Mouse (Mus musculus) neural tube, embryonic 11.5 days (tissue): Measurements from ENCODE around the gene Evi5l. TPM values are rescaled to one million over a fixed set of nuclear protein-coding genes. Genes with fewer than 3 reads are reported as not detected.

Experiments
- ATAC-seq: fragments of 200-750 bp; cut with Nextera tagmentation; 2 replicates; pipeline ENCODE4 v1.8.0; 2017; ENCODE audit warnings: moderate number of reproducible peaks, mild to moderate bottlenecking, moderate TSS enrichment, moderate library complexity; ENCODE audit not compliant: insufficient read depth, low FRiP score, low TSS enrichment
- DNase-seq: peaks from one replicate; pipeline ENCODE4 v3.0.0-alpha.2; 2015; ENCODE audit warnings: low spot score
- H3K27ac ChIP-seq: fragments of 300-500 bp; sonication (generic); 2 replicates; pipeline ENCODE4 v1.5.1; 2014; ENCODE audit warnings: low read depth, mild to moderate bottlenecking, low read length
- H3K27me3 ChIP-seq: fragments of 300-500 bp; sonication (generic); 2 replicates; pipeline ENCODE4 v1.6.1; 2014; ENCODE audit warnings: mild to moderate bottlenecking, low read length, mixed read lengths; ENCODE audit not compliant: control insufficient read depth, insufficient read depth
- H3K36me3 ChIP-seq: fragments of 300-500 bp; sonication (generic); 2 replicates; pipeline ENCODE4 v1.6.1; 2014; ENCODE audit warnings: mild to moderate bottlenecking, low read length, moderate library complexity, mixed read lengths; ENCODE audit not compliant: control insufficient read depth, insufficient read depth
- H3K4me1 ChIP-seq: fragments of 300-500 bp; sonication (generic); 2 replicates; pipeline ENCODE4 v1.6.1; 2014; ENCODE audit warnings: low read length, mixed read lengths; ENCODE audit not compliant: control insufficient read depth, insufficient read depth
- H3K4me2 ChIP-seq: fragments of 300-500 bp; sonication (generic); 2 replicates; pipeline ENCODE4 v1.6.1; 2014; ENCODE audit warnings: low read depth, mild to moderate bottlenecking, moderate library complexity
- H3K4me3 ChIP-seq: fragments of 300-500 bp; sonication (generic); 2 replicates; pipeline ENCODE4 v1.5.1; 2014; ENCODE audit warnings: low read depth, low read length
- H3K9ac ChIP-seq: fragments of 300-500 bp; sonication (generic); 2 replicates; pipeline ENCODE4 v1.6.1; 2014; ENCODE audit warnings: mild to moderate bottlenecking, low read length
- H3K9me3 ChIP-seq: fragments of 300-500 bp; sonication (generic); 2 replicates; pipeline ENCODE4 v1.6.1; 2016; ENCODE audit warnings: low read length; ENCODE audit not compliant: control insufficient read depth
- WGBS: fragments of 180-500 bp; shearing (Covaris S2); extraction: QIAGEN DNeasy Blood & Tissue Kit; methylation state at CpG from one replicate; pipeline ENCODE4 v1.1.7; 2014; 5-methylcytosine and 5-hydroxymethylcytosine counted together
- polyA plus RNA-seq: library from polyadenylated mRNA; unstranded; fragments of >200 nt; fragmentation: Nextera tagmentation; extraction: Ambion mirVana; gene quantifications from 2 replicates; pipeline ENCODE4 v1.2.1, GENCODE M21; 2014

Evi5l gene
- polyA plus RNA-seq, 1 experiment from 2014 or later, result 39.0 TPM

DNA sequence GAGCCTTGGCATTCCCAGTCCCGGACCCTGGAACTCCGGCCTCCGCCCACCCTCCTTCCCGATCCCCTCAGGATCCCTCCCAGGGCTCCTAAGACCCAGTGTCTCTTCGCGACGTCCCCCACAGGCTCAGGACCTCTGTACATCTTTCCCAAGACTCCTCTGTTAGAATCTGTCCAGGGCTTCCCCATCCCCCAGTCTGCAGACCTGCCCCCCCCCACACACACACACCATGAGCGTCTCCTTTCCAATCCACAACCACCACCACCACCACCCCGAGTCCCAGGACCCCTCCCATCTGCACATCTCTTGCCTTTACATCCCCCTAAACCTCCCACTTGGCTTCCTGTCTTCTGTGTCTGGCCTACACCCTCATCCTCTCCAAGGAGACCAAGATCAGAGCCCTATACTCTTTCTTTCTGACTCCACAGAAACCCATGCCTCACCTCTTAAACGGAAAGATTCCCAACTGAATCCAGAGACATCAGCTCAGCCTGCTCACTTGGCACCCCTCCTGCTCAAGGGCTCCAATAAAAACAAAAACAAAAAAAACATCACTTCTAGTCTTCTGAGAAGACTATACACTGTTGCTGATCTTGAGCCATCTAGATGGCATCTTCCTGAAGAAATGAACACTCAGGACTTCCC is 636 bp downstream of the Evi5l start:
- Histone ChIP-seq H3K4me2 (peak overlapping the region; percentile 75), H3K4me1 (peaks cover 2% of the 10 kb centered on the region; the same call in 1 of the 2 replicates), H3K27me3 (no peaks in the 10 kb centered on the region), H3K36me3 (no peaks in the 10 kb centered on the region), H3K4me3 (peak overlapping the region; percentile 83), H3K27ac (no peak overlapping the region), H3K9ac (peak overlapping the region; percentile 75), H3K9me3 (no peaks in the 10 kb centered on the region)
- no peak for DNase-seq
- 13% methylated on average over 10 of the region's 10 CpGs for WGBS
- peak; percentile 8 for ATAC-seq

DNA sequence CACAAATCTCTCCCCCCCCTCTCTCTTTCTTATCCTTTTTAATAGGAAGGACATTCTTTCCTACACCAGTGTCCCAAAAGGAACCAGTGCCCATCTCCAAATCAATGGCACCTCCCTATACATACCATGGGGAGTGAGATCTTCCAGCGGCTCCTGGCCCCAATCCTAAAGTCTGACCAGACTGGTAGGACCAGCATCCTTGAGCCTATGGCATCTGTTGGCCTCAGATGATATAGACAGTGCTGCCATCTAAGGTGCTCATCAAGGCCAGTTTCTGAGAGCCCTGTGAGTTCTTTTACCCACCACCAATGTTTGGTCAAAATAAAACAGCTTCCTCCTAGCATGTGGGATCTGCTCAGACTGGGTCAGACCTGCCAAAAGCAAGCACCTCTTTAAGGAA is 1.6 kb downstream of the Evi5l start:
- Histone ChIP-seq H3K4me3 (no peak overlapping the region), H3K9ac (no peak overlapping the region), H3K4me2 (no peak overlapping the region), H3K27me3 (no peaks in the 10 kb centered on the region), H3K27ac (no peak overlapping the region), H3K36me3 (no peaks in the 10 kb centered on the region), H3K4me1 (peaks cover 2% of the 10 kb centered on the region; the same call in 1 of the 2 replicates), H3K9me3 (no peaks in the 10 kb centered on the region)
- DNase-seq (no peak), ATAC-seq (no peak)
- WGBS, result 89% methylated on average over 1 of the region's 1 CpGs

DNA sequence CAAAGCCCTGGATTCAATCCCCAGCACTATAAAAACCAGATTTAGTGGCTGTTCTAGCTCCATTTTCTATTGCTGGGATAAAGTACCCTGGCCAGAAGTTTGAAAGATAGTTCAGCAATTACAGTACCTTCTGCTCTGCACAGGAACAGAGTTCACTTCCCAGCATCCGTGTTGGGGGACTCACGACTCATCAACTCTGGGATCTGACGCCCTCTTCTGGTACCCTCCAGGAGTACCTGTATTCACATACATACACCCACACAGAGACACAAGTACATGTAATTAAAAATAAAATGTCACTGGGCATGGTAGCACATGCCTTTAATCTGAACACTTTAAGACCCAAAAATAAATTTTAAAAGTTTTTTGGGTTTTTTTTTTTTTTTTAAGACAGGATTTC is 6.1 kb downstream of the Evi5l start:
- no peaks in the 10 kb centered on the region for H3K27me3 ChIP-seq
- 60% methylated on average over 3 of the region's 3 CpGs for WGBS
- no peak overlapping the region for H3K4me2 ChIP-seq
- no peaks in the 10 kb centered on the region for H3K4me1 ChIP-seq
- DNase-seq (no peak), ATAC-seq (no peak)
- H3K9me3 ChIP-seq, result no peaks in the 10 kb centered on the region
- H3K27ac ChIP-seq, result no peak overlapping the region
- H3K36me3 ChIP-seq, result no peaks in the 10 kb centered on the region
- H3K9ac ChIP-seq, result no peak overlapping the region
- H3K4me3 ChIP-seq, result no peak overlapping the region

DNA sequence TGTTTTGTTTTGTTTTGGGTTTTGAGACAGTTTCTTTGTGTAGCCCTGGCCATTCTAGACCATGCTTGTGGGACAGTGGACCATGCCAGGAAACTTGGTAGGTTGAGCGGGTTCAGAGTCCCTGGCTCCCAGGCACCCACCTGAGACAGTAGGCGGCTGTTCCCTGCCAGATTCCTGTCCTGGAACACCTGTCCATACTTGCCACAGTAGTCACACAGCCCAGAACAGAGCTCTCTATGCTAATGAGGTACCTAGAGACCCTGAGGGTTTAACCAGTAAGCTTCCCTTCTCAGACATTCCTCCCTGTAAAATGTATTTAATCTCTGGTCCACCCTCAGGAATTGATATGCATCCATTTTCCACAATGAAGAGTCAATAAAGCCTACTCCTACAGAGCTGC is 7.7 kb downstream of the Evi5l start:
- Histone ChIP-seq H3K4me2 (no peak overlapping the region), H3K27ac (no peak overlapping the region), H3K4me3 (no peak overlapping the region), H3K36me3 (no peaks in the 10 kb centered on the region), H3K4me1 (no peaks in the 10 kb centered on the region), H3K9me3 (no peaks in the 10 kb centered on the region), H3K9ac (no peak overlapping the region), H3K27me3 (no peaks in the 10 kb centered on the region)
- DNase-seq (no peak), ATAC-seq (no peak)
- WGBS, result 85% methylated on average over 2 of the region's 2 CpGs

DNA sequence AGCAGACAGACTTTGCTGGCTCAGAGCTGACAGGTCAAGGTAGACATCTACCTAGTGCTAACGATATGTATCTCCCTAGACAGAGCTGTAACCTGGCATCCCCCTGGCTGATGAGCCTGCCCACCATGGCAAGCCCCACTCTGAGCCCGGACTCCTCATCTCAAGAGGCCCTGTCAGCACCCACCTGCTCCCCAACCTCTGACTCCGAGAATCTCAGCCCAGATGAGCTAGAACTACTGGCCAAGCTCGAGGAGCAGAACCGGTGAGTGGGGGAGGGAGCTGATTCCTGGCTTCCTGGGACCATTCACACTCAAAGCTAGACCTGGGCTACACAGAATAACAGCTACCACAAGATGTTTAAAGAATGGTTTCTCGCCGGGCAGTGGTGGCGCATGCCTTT is 17.0 kb downstream of the Evi5l start:
- no peak for ATAC-seq
- 85% methylated on average over 8 of the region's 8 CpGs for WGBS
- H3K4me3 ChIP-seq, result no peak overlapping the region
- H3K27ac ChIP-seq, result no peak overlapping the region
- H3K36me3 ChIP-seq, result peaks cover 5% of the 10 kb centered on the region; the same call in 1 of the 2 replicates
- no peaks in the 10 kb centered on the region for H3K27me3 ChIP-seq
- no peaks in the 10 kb centered on the region for H3K4me1 ChIP-seq
- no peak for DNase-seq
- no peak overlapping the region for H3K9ac ChIP-seq
- no peak overlapping the region for H3K4me2 ChIP-seq
- no peaks in the 10 kb centered on the region for H3K9me3 ChIP-seq

DNA sequence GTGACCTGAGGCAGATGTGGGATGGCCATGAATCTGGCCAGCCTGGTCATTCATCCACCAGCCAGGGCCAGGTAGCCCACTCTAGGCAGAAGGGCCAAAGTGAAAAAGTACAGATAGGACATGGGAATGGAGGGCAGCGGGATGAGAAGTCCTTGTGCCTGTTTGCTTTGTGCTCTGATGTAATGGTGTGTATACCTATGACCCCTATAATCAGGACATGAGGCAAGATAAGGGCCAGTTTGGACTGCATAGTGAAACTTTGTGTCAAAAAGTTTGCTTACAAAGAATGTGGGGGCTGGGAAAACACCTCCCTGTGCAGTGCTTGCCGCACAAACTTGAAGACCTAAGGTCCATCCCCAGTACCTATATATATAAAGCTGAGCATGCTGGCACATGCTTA is 19.8 kb downstream of the Evi5l start:
- no peaks in the 10 kb centered on the region for H3K4me1 ChIP-seq
- H3K9me3 ChIP-seq, result no peaks in the 10 kb centered on the region
- no peak overlapping the region for H3K4me3 ChIP-seq
- H3K4me2 ChIP-seq, result no peak overlapping the region
- no peak overlapping the region for H3K27ac ChIP-seq
- 92% methylated on average over 2 of the region's 2 CpGs for WGBS
- DNase-seq (no peak), ATAC-seq (no peak)
- peaks cover 5% of the 10 kb centered on the region; the same call in 1 of the 2 replicates for H3K36me3 ChIP-seq
- H3K9ac ChIP-seq, result no peak overlapping the region
- no peaks in the 10 kb centered on the region for H3K27me3 ChIP-seq

DNA sequence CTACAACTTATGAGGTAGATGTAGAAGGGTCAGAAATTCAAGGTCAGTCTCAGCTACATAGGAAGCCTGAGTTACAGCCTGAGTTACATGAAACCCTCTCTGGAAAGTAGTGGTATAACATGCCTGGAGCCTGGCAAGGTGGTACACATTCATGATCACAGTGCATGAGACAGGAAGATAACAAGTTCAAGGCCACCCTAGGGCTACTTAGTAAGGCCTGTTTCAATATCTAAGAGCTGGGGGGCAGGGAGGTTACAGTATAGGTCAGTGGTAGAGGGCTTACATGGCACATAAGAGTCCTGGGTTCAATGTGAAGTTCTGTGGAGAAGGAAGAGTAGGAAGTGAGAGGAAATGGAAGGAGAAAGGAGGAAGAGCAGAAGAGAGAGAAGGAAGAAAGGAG is 22.2 kb downstream of the Evi5l start:
- no peak overlapping the region for H3K9ac ChIP-seq
- no peak overlapping the region for H3K4me3 ChIP-seq
- no peak overlapping the region for H3K4me2 ChIP-seq
- no peak overlapping the region for H3K27ac ChIP-seq
- no peak for DNase-seq
- peaks cover 5% of the 10 kb centered on the region; the same call in 1 of the 2 replicates for H3K36me3 ChIP-seq
- H3K4me1 ChIP-seq, result 0 out of 2 replicates have a peak, but pooled peaks cover 8% of the 10 kb centered on the region
- ATAC-seq, result no peak
- H3K9me3 ChIP-seq, result no peaks in the 10 kb centered on the region
- H3K27me3 ChIP-seq, result no peaks in the 10 kb centered on the region

DNA sequence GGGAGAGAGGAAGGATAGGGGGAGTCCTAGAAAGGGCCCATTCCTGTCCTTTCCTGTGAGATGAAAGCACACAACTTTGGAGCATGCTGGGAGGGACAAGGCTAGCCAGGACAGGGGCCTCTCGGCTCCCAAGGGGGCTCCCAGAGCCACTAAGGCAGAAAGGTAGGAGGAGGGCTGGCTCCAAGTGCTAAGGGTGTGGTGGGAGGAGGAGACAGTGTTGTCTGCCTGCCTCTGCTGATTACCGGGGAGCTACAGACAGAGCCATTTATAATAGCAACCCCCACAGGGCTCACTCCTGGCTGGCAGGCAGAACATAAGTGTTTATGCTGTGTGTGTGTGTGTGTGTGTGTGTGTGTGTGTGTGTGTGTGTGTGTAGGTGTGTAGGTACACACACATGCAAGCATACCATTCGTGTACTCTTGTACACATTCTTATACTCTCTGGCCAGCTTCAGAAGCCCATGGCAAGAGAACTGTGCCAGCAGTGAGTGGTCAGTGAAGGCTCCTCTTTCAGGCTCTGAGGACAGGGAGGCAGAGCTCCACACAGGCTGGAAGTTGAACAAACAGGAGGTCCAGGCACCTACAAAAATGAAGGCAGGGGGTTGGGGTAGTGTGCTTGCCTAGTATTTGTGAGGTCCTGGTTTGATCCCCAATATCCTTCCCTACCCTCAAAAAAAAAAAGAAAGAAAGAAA is 22.8 kb downstream of the Evi5l start:
- WGBS, result 25% methylated on average over 3 of the region's 3 CpGs
- Histone ChIP-seq H3K36me3 (peaks cover 5% of the 10 kb centered on the region), H3K4me2 (no peak overlapping the region), H3K9me3 (no peaks in the 10 kb centered on the region), H3K4me3 (no peak overlapping the region), H3K4me1 (0 out of 2 replicates have a peak, but pooled peaks cover 8% of the 10 kb centered on the region), H3K9ac (no peak overlapping the region), H3K27ac (no peak overlapping the region), H3K27me3 (no peaks in the 10 kb centered on the region)
- ATAC-seq, result no peak
- DNase-seq, result no peak

DNA sequence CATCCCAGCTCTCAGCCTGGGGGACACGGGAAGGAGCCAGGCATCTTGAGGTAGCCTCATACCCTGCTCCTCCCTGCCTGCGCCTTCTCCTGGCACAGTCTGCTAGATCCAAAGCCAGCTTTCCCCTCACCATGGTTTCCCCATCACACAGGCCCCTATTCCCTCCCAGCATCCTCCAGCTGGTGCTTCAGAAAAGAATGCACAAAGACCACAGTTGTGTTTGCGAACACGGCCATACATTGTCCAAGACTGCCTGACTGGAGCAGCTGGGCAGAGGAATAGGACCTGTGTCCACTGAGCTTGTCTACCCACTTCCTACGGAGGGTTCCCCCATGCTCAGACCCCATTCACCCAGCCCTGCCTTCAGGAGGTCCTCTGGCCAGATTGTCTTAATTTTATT is 25.9 kb downstream of the Evi5l start:
- 0 out of 2 replicates have a peak, but pooled peaks cover 8% of the 10 kb centered on the region for H3K4me1 ChIP-seq
- no peak overlapping the region for H3K4me3 ChIP-seq
- no peak overlapping the region for H3K9ac ChIP-seq
- ATAC-seq (peak; percentile 46), DNase-seq (no peak)
- peaks cover 2% of the 10 kb centered on the region for H3K36me3 ChIP-seq
- H3K9me3 ChIP-seq, result no peaks in the 10 kb centered on the region
- H3K27ac ChIP-seq, result peak overlapping the region; percentile 11; the same call in 1 of the 2 replicates
- no peak overlapping the region for H3K4me2 ChIP-seq
- H3K27me3 ChIP-seq, result no peaks in the 10 kb centered on the region
- WGBS, result 60% methylated on average over 5 of the region's 5 CpGs
